Mouse (Mus musculus) midbrain, embryonic 16.5 days (tissue): ENCODE results near the gene Sdc3. TPM values are rescaled to one million over a fixed set of nuclear protein-coding genes. Genes with fewer than 3 reads are reported as not detected.

Experiments
- ATAC-seq: fragments of 200-750 bp; cut with Nextera tagmentation; 2 replicates; pipeline ENCODE4 v1.8.0; 2017; ENCODE audit warnings: moderate TSS enrichment
- H3K27ac ChIP-seq: fragments of 300-500 bp; sonication (generic); 2 replicates; pipeline ENCODE4 v1.5.1; 2014; ENCODE audit warnings: mild to moderate bottlenecking, low read length, mixed read lengths
- H3K27me3 ChIP-seq: fragments of 300-500 bp; sonication (generic); 2 replicates; pipeline ENCODE4 v1.6.1; 2014; ENCODE audit warnings: low read depth, low read length, mixed read lengths; ENCODE audit not compliant: control insufficient read depth, insufficient read depth
- H3K36me3 ChIP-seq: fragments of 300-500 bp; sonication (generic); 2 replicates; pipeline ENCODE4 v1.6.1; 2014; ENCODE audit warnings: mild to moderate bottlenecking, low read length, moderate library complexity, mixed read lengths; ENCODE audit not compliant: control insufficient read depth, insufficient read depth
- H3K4me1 ChIP-seq: fragments of 300-500 bp; sonication (generic); 2 replicates; pipeline ENCODE4 v1.6.1; 2014; ENCODE audit warnings: mild to moderate bottlenecking, low read length, mixed read lengths; ENCODE audit not compliant: control insufficient read depth, insufficient read depth
- H3K4me2 ChIP-seq: fragments of 300-500 bp; sonication (generic); 2 replicates; pipeline ENCODE4 v1.6.1; 2014; ENCODE audit warnings: mild to moderate bottlenecking, low read length, mixed read lengths
- H3K4me3 ChIP-seq: fragments of 300-500 bp; sonication (generic); 2 replicates; pipeline ENCODE4 v1.5.1; 2014; ENCODE audit warnings: low read depth, mild to moderate bottlenecking, low read length, moderate library complexity, mixed read lengths
- H3K9ac ChIP-seq: fragments of 300-500 bp; sonication (generic); 2 replicates; pipeline ENCODE4 v1.6.1; 2014; ENCODE audit warnings: low read depth, low read length, mixed read lengths
- H3K9me3 ChIP-seq: fragments of 300-500 bp; sonication (generic); replicated peaks from 2 replicates; pipeline ENCODE4 v1.6.1; 2014; ENCODE audit warnings: mild to moderate bottlenecking, low read length, mixed read lengths; ENCODE audit not compliant: control insufficient read depth, poor library complexity, severe bottlenecking
- WGBS: fragments of 180-500 bp; shearing (Covaris S2); extraction: QIAGEN DNeasy Blood & Tissue Kit; methylation state at CpG from one replicate; pipeline ENCODE4 v1.1.7; 2014; 5-methylcytosine and 5-hydroxymethylcytosine counted together
- polyA plus RNA-seq: library from polyadenylated mRNA; unstranded; fragments of >200 nt; fragmentation: Nextera tagmentation; extraction: Ambion mirVana; gene quantifications from 2 replicates; pipeline ENCODE4 v1.2.1, GENCODE M21; 2015

Sdc3 gene
- polyA plus RNA-seq, 1 experiment from 2014 or later = 205 TPM

- no peaks in the 10 kb centered on the region for H3K9me3 ChIP-seq
- 13% methylated on average over 18 of the region's 18 CpGs for WGBS
- peak; percentile 9; the same call in 1 of the 2 replicates for ATAC-seq
- H3K36me3 ChIP-seq = peaks cover 2% of the 10 kb centered on the region
- H3K9ac ChIP-seq = no peak overlapping the region
- no peak overlapping the region for H3K4me3 ChIP-seq
- H3K27me3 ChIP-seq = no peaks in the 10 kb centered on the region
- peaks cover 7% of the 10 kb centered on the region for H3K4me1 ChIP-seq
- no peak overlapping the region for H3K4me2 ChIP-seq
- no peak overlapping the region for H3K27ac ChIP-seq
Observed at GRCm38 (mm10) chr4:130828851-130829673, 36.7 kb downstream of the Sdc3 start.

- Histone ChIP-seq H3K4me2 (no peak overlapping the region), H3K27ac (no peak overlapping the region), H3K9me3 (no peaks in the 10 kb centered on the region), H3K27me3 (no peaks in the 10 kb centered on the region), H3K9ac (no peak overlapping the region), H3K36me3 (no peaks in the 10 kb centered on the region), H3K4me1 (peaks cover 20% of the 10 kb centered on the region), H3K4me3 (no peak overlapping the region)
- ATAC-seq = no peak
- 39% methylated on average over 1 of the region's 1 CpGs for WGBS
Observed at GRCm38 (mm10) chr4:130834122-130834521, 41.8 kb downstream of the Sdc3 start.

GRCm38 (mm10) chr4:130835550-130835949, 43.2 kb downstream of the Sdc3 start:
- H3K4me1 ChIP-seq = peaks cover 19% of the 10 kb centered on the region
- no peak overlapping the region for H3K4me3 ChIP-seq
- no peak overlapping the region for H3K27ac ChIP-seq
- no peak for ATAC-seq
- WGBS = 92% methylated on average over 4 of the region's 4 CpGs
- no peaks in the 10 kb centered on the region for H3K9me3 ChIP-seq
- H3K36me3 ChIP-seq = no peaks in the 10 kb centered on the region
- H3K4me2 ChIP-seq = no peak overlapping the region
- no peaks in the 10 kb centered on the region for H3K27me3 ChIP-seq
- H3K9ac ChIP-seq = no peak overlapping the region

- Histone ChIP-seq H3K9ac (no peak overlapping the region), H3K9me3 (no peaks in the 10 kb centered on the region), H3K27ac (peak overlapping the region; percentile 59), H3K4me2 (peak overlapping the region; percentile 37), H3K27me3 (no peaks in the 10 kb centered on the region), H3K4me3 (no peak overlapping the region), H3K36me3 (no peaks in the 10 kb centered on the region), H3K4me1 (peaks cover 23% of the 10 kb centered on the region)
- 5% methylated on average over 20 of the region's 20 CpGs for WGBS
- ATAC-seq = peak; percentile 75
Observed at GRCm38 (mm10) chr4:130836281-130837061, 44.1 kb downstream of the Sdc3 start.

- H3K4me3 ChIP-seq = no peak overlapping the region
- H3K36me3 ChIP-seq = no peaks in the 10 kb centered on the region
- WGBS = 42% methylated on average over 11 of the region's 11 CpGs
- no peak overlapping the region for H3K9ac ChIP-seq
- H3K4me2 ChIP-seq = no peak overlapping the region
- peaks cover 25% of the 10 kb centered on the region for H3K4me1 ChIP-seq
- no peak for ATAC-seq
- H3K27me3 ChIP-seq = no peaks in the 10 kb centered on the region
- H3K27ac ChIP-seq = no peak overlapping the region
- no peaks in the 10 kb centered on the region for H3K9me3 ChIP-seq
Observed at GRCm38 (mm10) chr4:130838585-130838984, 46.2 kb downstream of the Sdc3 start.

- H3K9ac ChIP-seq = no peak overlapping the region
Observed at GRCm38 (mm10) chr4:130841107-130841840, 48.9 kb downstream of the Sdc3 start.

GRCm38 (mm10) chr4:130848814-130849213, 56.5 kb downstream of the Sdc3 start:
- H3K4me2 ChIP-seq = no peak overlapping the region
- no peaks in the 10 kb centered on the region for H3K36me3 ChIP-seq
- H3K9ac ChIP-seq = no peak overlapping the region
- no peak for ATAC-seq
- no peak overlapping the region for H3K4me3 ChIP-seq
- H3K27me3 ChIP-seq = no peaks in the 10 kb centered on the region
- WGBS = 64% methylated on average over 14 of the region's 14 CpGs
- H3K27ac ChIP-seq = peak overlapping the region; percentile 29; the same call in 1 of the 2 replicates
- H3K9me3 ChIP-seq = no peaks in the 10 kb centered on the region
- H3K4me1 ChIP-seq = no peaks in the 10 kb centered on the region

More at GRCm38 (mm10) chr4:130841107-130841840, 48.9 kb downstream of the Sdc3 start:
- Histone ChIP-seq H3K36me3 (no peaks in the 10 kb centered on the region), H3K4me3 (no peak overlapping the region), H3K9me3 (no peaks in the 10 kb centered on the region), H3K27me3 (no peaks in the 10 kb centered on the region), H3K27ac (no peak overlapping the region), H3K4me1 (peaks cover 22% of the 10 kb centered on the region), H3K4me2 (no peak overlapping the region)
- peak; percentile 57 for ATAC-seq
- 52% methylated on average over 8 of the region's 8 CpGs for WGBS

GRCm38 (mm10) chr4:130857661-130858060, 65.3 kb downstream of the Sdc3 start:
- Histone ChIP-seq H3K4me3 (no peak overlapping the region), H3K9me3 (no peaks in the 10 kb centered on the region), H3K4me1 (peaks cover 18% of the 10 kb centered on the region), H3K4me2 (no peak overlapping the region), H3K9ac (no peak overlapping the region), H3K27ac (no peak overlapping the region), H3K27me3 (no peaks in the 10 kb centered on the region), H3K36me3 (no peaks in the 10 kb centered on the region)
- ATAC-seq = no peak
- WGBS = 63% methylated on average over 8 of the region's 8 CpGs
